Mouse (Mus musculus) telencephalon, adult 2 months (tissue): ENCODE measurements at regions not wholly inside any gene's neighbourhood (a gene's known extent, or its start where the extent isn't known, plus 50 kb on each side); places are given as distances from the start of the nearest gene placed in this dataset.
A peak's percentile ranks its signal among the peaks of the same experiment; 100 is the strongest.

Experiments
- DNase-seq: peaks from one replicate; pipeline ENCODE4 v3.0.0-alpha.2; 2011; ENCODE audit warnings: low read depth, low spot score

DNA sequence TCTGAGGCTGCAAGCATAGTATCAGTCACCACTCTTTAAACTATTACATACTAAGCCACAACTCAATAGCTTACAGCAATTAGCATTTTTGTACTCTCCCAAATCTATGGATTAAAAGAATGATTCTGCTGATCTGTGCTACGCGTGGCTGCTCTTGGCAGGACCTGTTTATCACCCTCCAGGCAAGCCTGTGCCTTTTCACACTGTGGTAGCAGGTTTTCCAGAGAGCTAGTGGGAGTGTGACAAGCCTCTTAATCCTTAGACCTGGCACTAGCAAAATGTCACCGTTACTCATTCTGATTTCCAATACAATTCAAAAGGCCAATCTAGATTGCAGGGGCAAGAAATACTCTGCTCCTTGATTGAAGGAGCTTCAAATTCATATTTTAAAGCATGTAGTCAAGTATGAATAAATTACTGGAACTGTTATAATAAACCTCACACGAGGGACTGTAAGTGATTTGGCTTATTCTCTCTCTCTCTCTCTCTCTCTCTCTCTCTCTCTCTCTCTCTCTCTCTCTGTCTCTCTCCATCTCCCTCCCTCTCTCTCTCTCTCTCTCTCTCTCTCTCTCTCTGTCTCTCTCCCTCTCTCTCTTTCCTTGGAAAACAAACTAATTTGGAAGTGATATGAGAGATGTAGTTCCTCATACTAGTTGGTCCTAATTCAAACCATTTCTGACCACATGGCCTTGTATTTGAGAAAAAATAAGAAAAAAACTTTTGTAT, 286.7 kb upstream of the Ins1 start:
- DNase-seq = peak; percentile 12

DNA sequence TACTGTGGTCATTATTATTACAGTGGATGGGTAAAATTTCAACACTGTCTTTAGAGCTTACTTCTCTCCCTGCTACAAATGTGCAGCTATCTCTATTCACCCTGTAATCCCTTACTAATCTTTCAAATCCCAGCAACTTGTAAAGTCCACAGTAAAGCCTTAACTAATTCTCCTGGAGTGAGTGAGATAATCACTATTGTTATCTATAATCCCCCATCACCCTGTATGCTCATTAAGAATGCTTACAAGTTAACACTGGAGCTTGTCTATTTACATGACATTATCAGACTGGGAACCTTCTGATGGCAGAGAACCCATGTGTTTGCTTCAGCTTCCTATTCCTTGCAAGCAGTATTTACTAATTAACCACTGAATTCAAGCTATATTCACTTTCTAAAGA, 266.9 kb upstream of the Ins1 start:
- no peak for DNase-seq
